Mouse (Mus musculus) common myeloid progenitor, adult 5-6 weeks (primary cell): ENCODE data around the gene Gm10272. TPM values are rescaled to one million over a fixed set of nuclear protein-coding genes. Genes with fewer than 3 reads are reported as not detected.
"Not testable (repeated sequence)": the region's sequence is repeated elsewhere in the genome, so short reads cannot be mapped to it uniquely, and the experiment has no call there.

Experiments
- ATAC-seq: replicated peaks from 2 replicates; pipeline ENCODE4 v1.8.0; 2016; ENCODE audit warnings: low read depth, mild to moderate bottlenecking, moderate TSS enrichment, inconsistent platforms; ENCODE audit not compliant: poor library complexity, severe bottlenecking
- total RNA-seq: library from RNA; stranded (forward); fragments of 200-1000, 187-1606 nt; gene quantifications from 2 replicates; pipeline ENCODE4 v1.2.3, GENCODE M21; 2017

The Gm10272 gene
- total RNA-seq: not detected in 2 replicates

- ATAC-seq: no peak
Measured at GRCm38 (mm10) chr10:77706326-77706725, at the start of gene Gm10272. Gene Gm10272, plus strand, starts transcription at chr10:77706626.

DNA sequence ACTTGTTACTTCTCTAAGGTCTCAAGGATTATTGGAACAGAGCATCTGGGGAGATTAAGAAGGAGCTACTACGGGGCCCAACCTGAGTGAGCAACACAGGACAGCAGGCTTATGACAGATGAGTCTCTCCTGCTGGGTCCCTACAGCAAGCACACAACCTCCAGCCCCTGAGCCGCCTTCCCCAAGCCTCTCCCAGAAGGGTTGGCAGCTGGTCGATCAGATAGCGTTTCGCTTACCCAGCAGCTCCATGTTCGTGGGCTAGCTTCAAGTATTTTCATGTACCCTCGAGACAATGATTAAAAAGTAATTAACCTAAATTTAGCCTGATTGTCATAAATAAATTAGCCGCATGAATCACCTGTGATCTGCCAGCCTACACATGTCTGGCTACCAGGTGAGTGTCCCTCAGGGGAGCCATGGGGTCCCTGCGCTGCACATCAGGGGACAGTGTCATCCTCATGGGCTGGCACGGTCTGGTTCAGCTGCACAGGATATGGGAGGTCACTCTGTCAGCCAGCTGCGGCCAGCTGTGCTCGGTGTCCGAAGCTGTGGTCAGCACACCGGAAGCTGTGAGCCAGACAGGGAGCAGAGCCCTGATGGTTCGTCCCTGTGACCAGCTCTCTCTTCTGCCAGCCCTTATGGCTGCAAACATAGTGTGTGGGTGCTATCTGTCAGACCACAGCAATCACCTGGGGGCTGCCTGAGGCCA lies 48.0 kb upstream of the Gm10272 start:
- ATAC-seq: no peak

DNA sequence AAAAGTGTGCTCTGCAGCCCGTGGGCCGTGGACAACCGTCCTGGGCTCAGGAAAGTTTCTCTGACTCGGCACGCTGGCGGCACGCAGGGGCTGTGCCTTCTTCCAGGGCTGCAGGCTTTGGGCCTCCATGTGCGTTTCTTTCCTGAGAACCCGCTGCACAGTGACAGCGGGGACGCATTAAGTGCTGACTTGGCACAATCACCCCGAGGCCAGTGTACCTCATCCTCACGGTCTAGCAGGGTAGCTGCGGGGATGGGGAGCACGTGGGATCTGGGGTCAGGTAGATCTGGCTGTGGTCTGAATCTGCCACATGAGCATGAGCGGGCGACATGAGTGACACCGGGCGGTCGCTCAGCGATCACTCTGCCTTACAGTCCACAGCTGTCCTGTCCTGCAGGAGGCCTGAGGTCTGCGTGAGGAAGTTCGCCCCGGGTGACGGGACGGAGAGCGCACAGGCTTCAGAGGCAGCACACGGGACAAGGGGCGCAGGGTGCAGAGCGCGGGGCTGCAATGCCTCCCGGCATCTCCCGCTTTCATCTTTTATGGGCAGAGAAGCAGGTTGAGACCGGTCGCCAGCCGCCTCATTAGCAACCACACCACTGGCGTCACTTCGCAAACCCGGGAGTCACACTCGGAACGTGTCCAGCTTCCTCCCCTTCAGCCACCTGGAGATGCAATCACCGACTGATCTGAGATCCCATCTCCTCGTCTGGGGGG lies 42.3 kb upstream of the Gm10272 start:
- no peak for ATAC-seq

GRCm38 (mm10) chr10:77666342-77666741 lies 40.1 kb upstream of the Gm10272 start:
- ATAC-seq: no peak

DNA sequence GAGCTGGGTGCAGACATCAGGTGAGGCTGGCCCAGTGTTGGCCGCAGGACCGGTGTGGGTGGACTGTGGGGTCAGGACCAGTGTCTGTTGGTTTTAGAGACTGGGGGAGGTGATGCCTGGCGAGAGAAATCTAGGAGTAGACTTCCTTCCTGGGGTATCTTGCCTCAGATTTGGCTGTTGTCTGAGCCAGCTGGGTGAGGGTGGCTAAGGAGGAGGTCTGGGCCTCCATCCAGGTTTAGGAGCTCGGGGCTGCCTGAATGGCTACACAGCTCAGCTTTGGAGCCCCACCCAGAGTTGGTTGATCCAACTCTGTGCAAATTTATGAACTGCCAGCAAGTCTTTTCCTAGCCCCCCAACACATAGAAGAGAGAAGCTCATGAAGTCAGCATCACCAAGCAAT lies 39.0 kb upstream of the Gm10272 start:
- ATAC-seq: no peak

- no peak for ATAC-seq
Measured at GRCm38 (mm10) chr10:77670710-77671109, 35.7 kb upstream of the Gm10272 start.

DNA sequence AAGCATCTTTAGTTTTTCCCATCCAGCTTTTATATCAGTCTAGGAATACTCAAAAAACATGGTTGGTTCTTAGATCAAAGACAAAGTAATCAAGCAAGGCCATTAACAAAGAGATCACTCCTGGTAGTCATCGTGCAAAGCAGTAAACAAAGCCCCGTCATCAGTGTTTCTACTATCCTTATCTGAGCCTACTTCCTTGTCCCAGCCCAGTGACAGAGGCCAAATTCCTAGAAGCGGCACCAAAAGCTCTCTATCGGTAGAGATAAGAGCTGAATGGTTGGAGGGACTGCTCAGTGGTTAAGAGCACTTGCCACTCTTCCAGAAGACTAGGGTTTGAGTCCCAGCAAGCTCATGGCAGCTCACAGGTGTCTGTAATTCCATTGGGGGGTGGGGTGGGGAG lies 34.9 kb upstream of the Gm10272 start:
- ATAC-seq: peak; percentile 36; the same call in 1 of the 2 replicates

DNA sequence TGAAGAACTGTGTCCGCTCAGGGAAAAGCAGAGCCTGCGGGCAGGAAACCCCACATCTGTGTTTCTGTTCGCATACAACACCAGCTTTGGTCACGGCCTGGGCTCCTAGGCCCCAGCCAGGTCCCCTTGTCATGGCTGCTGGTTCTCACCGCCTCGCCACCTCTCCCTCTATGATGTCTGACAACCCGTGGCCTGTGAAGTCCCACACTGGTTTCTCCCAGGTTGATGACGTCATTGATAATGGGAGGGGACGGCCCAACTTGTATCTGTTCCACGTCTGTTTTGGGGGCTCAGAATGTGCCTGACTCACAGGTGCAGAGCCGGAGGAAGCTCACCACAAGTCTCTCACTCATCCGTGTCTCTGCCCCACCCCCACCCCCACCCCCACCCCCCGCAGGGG lies 32.7 kb upstream of the Gm10272 start:
- ATAC-seq: no peak

DNA sequence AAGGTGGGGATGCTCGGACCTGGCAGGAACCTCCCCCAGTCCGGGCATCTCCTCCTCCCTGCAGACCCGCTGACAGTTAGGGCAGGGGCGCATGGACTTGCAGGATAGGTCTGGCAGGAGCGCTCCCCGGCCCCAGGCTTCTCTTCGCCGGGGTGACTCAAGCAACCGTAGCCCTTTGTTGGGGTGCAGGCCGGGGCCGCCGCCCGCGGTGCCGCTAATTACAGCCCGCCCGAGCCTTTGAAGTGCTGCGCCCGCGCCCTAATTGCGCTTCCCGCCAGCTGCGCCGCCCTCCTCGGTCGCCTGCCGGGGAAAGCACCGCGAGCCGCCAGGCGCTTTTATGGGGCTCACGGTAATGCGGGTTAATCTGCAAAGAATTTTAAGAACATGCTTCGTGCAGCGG lies 28.9 kb upstream of the Gm10272 start:
- 0 out of 2 replicates have a peak, but pooled peaks have one; percentile 32 for ATAC-seq

- ATAC-seq: no peak
Measured at GRCm38 (mm10) chr10:77682994-77683393, 23.4 kb upstream of the Gm10272 start.

- ATAC-seq: no peak
Measured at GRCm38 (mm10) chr10:77684181-77684580, 22.2 kb upstream of the Gm10272 start.

- no peak for ATAC-seq
Measured at GRCm38 (mm10) chr10:77685895-77686664, 20.3 kb upstream of the Gm10272 start, which contains the start of gene Tspear. Gene Tspear, plus strand, starts transcription at chr10:77686569.

GRCm38 (mm10) chr10:77687021-77687420 lies 19.4 kb upstream of the Gm10272 start:
- no peak for ATAC-seq

- ATAC-seq: not testable (repeated sequence)
Measured at GRCm38 (mm10) chr10:77690356-77690807, 16.0 kb upstream of the Gm10272 start, which contains the start of gene Gm19402. Gene Gm19402, minus strand, starts transcription at chr10:77690757.

DNA sequence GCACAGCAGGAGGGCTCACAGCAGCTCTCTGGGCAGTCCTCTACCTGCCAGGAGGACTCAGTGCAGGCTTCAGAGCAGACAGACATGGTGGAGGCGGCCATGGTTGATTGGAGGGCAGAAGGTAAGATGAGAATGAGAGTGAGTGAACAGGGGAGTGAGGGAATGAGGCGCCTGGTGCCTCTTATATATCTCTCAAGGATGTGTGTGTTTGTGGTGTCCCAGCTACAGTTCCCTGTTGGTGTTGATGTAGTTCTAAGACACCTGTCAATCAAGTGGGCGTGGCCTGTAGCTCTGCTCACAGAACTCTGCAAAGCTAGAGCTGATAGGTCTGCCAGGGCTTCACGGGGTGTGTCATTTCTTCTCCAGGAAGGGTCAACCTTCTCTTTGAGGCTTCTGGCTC lies 9.3 kb upstream of the Gm10272 start, which contains the start of gene Gm9508:
Gene Gm9508 (minus strand): TSS at position 101 of the 400 bp plus-strand sequence.
- no peak for ATAC-seq

DNA sequence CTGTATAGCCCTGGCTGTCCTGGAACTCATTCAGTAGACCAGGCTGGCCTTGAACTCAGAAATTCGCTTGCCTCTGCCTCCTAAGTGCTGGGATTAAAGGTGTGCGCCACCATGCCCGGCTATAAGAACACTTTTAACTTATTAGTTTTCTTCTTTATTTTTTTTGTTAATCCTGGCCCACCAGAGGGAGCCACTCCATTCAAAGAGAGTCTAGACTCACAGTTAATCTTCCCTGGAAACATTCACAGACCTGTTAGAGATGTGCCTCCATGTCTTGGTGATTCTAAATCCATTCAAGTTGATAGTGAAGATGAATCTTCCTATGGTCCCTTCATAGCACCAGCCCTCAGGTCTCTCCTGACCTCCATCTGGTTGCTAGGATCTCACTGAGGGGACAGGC lies 3.4 kb downstream of the Gm10272 start:
- ATAC-seq: no peak

GRCm38 (mm10) chr10:77711157-77711556 lies 4.7 kb downstream of the Gm10272 start, which contains the start of gene Gm10024:
Gene Gm10024, plus strand, starts transcription at chr10:77711457.
- not testable (repeated sequence) for ATAC-seq

GRCm38 (mm10) chr10:77713734-77714133 lies 7.3 kb downstream of the Gm10272 start:
- ATAC-seq: peak; percentile 56

GRCm38 (mm10) chr10:77715507-77715906 lies 9.1 kb downstream of the Gm10272 start, which contains the start of gene Gm10142:
Gene Gm10142, plus strand, starts transcription at chr10:77715807.
- ATAC-seq: no peak

DNA sequence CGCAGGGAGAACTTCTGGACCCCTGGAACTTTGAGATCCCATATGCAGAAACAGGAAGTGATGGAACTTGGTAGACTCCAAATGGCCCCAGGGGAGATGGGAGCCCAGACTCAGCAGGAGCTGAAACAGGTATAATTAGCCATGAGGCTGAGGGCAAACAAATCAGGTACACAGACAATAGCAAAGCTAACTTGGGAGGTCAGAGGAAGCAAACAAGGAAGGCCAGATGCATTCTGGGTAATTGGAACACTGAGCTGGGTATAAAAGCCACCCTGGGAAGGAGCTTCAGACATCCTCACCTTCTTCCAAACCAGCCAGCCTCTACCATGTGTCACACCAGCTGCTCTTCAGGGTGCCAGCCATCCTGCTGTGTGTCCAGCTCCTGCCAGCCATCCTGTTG lies 13.9 kb downstream of the Gm10272 start, which contains the start of gene Krtap12-1:
Gene Krtap12-1 (plus strand): TSS at position 301 of the 400 bp plus-strand sequence.
- ATAC-seq: not testable (repeated sequence)
